Mouse (Mus musculus) adrenal gland, adult 18-20 months (tissue): Measurements from ENCODE around the gene Ift43. TPM values are rescaled to one million over a fixed set of nuclear protein-coding genes. Genes with fewer than 3 reads are reported as not detected.

Experiments
- DNase-seq, 2 experiments: peaks; one replicate each; pipeline ENCODE4 v3.0.0; 2021 to 2022; ENCODE audit warnings: low spot score in 2 of 2
- total RNA-seq, 2 experiments: library from RNA; stranded (reverse); gene quantifications; 1 replicate in 1 of 2; 2 replicates in 1 of 2; pipeline ENCODE4 v1.2.3; 2021

Gene Ift43
- total RNA-seq, 2 experiments from 2014 or later = 22.6 to 26.2 TPM

- DNase-seq = no peak
Measured at GRCm38 (mm10) chr12:86128122-86128521, 45.8 kb downstream of the Ift43 start.

- no peak for DNase-seq
Measured at GRCm38 (mm10) chr12:86129005-86129404, 46.7 kb downstream of the Ift43 start.

GRCm38 (mm10) chr12:86129696-86130095 is 47.4 kb downstream of the Ift43 start:
- no peak for DNase-seq

GRCm38 (mm10) chr12:86132799-86133198 is 50.5 kb downstream of the Ift43 start:
- DNase-seq = peak; percentile 29 to 47

DNA sequence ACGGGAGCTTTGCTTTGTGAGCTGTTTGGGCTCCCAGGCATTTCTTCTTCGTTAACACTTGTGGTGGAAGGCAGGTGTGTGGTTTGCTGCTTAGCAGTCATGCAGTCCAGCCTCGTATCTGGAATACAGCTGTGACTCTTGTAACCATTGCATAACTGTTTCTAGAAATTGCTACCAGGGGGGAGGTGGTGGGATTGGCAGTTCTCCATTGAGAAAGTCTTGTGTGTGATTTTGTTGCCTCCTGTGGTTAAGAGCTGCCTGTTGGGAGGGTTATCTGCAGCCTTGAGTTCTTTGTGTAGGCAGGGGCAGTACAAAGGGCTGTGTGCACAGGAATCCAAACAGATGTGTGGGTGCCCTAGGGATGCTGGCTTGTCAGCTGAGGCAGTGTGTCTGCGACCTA is 53.4 kb downstream of the Ift43 start:
- DNase-seq = no peak

DNA sequence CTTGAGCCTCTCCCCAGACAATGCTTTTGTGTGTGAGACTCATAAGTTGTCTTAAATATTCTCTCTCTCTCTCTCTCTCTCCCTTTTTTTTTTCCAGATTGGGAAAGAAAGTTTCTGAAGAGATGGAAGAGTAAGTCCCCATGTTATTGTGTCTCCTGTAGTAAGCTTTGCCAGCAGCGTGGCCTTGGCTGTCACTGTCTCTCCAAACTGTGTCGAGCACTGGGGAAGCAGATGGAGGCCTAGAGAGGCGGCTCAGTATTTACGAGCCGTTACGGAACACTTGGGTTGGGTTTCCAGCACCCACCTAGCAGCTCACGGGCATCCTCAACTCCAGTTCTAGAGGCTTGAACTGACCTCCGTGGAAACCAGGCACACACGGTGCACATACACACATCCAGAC is 56.4 kb downstream of the Ift43 start:
- no peak for DNase-seq

- DNase-seq = no peak
Measured at GRCm38 (mm10) chr12:86142389-86142788, 60.0 kb downstream of the Ift43 start.

DNA sequence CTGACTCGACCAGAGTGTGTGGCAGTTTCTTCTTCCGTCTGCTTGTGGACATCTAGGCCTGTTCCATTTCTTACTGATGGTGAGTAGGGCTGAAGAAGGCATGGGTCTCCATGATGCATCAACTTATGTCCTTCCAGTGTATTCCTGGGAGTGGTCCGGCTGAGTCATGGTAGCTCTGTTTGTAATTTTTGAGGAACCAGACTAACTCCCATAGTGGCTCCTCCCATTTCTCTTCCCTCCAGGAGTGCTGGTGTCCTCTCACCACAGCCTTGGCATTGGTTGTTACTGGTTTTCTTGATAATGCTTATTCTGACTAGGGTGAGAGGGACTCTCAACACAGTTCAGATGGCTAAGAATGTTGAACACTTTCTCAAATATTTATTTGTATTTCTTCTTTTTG is 63.9 kb downstream of the Ift43 start:
- DNase-seq = no peak

DNA sequence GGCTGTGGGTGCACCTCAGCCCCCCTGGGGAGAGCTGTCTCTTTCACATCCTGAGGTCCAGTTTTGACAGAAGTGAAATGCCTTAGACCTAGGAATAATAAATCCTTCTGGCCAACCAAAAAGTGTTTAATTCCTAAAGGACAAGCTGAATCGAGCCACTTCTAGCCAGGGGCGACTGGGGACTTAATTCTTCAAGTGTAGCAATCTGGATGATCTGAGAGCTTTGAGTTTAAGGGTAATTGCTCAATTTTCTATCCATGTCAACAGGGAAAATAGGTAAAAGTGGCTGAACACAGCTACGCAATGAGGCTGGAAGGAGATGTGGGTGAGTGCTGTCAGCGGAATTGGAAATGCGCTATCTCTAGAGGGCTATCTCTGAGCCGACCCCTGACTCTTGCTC is 65.9 kb downstream of the Ift43 start:
- DNase-seq = no peak

GRCm38 (mm10) chr12:86149087-86149486 is 66.7 kb downstream of the Ift43 start:
- no peak for DNase-seq

DNA sequence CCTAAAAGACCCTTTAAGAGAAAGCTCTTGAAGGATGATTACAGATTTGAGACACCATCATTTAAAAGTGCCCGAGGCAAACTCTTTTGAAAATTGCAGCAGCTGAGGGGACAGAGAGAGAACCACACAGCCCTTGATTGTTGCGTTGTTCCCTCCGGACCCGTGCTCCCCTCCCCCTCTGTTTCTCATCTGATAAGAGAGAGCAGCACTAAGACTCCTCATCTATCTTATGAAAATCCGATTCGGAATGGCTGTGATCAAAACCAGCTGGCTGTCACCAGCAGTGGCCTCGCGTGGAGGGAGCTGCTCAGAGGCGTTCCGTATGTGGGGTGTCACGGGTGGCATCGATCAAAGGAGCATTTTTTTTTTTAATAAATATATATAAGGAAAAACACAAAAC is 69.6 kb downstream of the Ift43 start:
- no peak for DNase-seq

DNA sequence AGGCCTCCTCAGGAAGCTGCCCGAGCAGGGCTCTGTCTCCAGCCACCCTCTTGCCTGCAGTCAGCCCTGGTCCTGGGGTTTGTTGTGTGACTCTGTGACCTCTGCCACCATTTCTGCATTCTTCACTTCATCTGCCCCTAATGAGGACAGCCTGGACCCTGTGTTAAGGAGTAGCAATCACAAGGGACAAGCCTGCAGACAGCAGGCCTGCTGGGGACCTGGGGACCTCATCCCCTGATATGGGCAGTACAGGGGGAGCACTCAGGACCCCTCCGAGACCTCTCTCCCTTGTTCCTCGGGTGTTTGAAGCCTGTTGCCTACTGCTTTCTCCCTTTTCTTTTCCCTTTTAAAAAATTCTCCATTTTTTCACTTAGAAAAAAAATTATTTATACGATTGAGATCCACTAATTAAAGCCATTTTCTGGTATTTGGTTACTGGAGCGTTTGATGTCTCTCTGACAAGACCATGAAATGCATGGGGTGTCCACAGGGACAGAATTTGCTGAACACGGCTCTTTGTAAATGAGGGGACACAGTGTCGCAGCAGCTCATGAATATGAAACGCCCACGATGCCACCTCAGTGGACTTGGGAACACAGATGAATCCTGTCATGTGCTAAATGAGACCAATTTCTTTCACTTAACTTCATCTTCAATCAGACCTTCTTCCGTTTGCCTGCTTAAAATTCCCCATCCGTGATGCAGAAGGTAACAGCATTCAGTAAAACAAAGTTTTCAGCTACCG is 71.0 kb downstream of the Ift43 start:
- DNase-seq = no peak

GRCm38 (mm10) chr12:86155176-86155575 is 72.8 kb downstream of the Ift43 start:
- no peak for DNase-seq

DNA sequence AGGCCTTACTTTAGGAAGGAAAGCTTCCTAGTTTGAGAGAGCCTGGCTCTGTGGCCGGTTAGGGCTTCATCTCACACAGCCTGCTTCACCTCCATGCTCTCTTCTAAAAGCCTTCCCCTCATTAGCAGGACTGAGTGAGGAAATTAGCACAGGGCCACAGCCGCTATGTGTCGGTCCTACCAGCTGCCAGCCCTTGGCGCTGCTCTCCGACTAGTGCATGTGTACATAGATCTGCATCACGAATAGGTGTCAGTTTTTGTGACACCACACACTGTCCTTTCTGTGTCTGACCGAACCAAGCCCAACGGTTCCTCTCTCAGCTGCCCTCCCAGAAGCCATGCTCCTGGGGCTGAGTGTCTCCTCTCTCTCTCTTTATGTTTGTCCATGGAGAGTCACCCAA is 74.8 kb downstream of the Ift43 start:
- no peak for DNase-seq

GRCm38 (mm10) chr12:86157894-86158444 is 75.6 kb downstream of the Ift43 start:
- DNase-seq = no peak

GRCm38 (mm10) chr12:86158689-86159483 is 76.5 kb downstream of the Ift43 start:
- no peak for DNase-seq

- no peak for DNase-seq
Measured at GRCm38 (mm10) chr12:86161436-86161835, 79.1 kb downstream of the Ift43 start.

DNA sequence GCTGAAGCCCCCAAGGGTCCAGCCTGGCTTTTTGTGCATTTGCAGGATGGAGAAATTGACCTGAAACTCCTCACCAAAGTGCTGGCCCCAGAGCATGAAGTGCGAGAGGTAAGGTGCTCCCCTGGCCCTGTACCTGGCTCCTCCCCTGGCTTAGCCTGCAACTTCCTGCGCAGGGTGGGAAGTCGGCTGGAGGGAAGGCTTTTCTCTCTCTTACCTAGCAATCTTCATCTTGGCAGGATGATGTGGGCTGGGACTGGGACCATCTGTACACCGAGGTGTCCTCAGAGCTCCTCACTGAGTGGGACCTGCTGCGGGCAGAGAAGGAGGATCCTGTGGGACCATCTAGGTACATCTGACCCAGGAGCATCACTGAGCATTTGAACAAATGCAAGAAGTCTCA is 79.6 kb downstream of the Ift43 start:
- no peak for DNase-seq

DNA sequence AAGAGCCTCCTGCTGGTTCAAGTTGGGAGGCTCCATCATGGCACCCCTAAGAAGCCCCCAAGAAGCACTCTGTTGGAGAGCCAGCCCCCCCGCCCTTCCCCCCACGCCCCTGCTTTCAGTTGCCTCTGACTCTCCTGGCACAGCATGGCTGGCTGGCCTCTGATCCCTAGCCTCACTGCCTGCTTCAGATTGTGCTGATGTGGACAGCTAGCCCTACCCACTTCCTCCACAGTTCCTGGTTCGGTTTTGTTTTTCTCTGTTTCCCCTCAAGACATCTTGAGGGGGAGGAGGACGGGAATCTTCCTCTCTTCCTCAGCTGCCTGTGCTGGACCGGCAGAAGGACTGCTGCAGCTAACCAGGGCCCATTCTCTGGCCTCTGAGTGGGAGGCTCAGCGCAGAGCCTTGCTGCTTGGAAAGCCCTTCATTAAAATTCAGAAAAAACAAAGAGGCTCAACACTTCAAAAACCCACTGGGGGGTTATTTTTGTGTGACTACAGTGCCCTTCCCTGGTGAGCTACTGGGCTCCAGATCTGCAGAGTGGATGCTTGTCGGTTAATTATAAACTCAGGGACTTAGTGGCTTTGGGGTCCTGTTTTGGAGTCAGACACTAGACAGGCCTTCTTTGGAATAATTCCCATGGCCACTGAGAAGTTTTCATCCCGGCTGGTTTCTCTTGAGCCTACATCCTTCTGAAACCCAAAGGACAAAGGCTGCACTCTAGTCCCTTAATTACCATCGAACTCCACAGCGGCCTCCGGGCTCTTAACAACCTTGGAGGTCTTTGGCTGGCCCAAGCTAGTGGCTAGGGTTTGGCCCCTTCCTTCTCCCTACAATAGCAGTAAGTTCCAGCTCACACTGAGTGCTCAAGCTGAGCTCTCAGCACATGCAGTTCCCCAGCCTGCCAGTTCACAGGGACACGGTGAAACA is 80.8 kb downstream of the Ift43 start:
- DNase-seq = no peak

GRCm38 (mm10) chr12:86166244-86166643 is 83.9 kb downstream of the Ift43 start:
- no peak for DNase-seq

GRCm38 (mm10) chr12:86167075-86167474 is 84.7 kb downstream of the Ift43 start:
- DNase-seq = no peak
